Mouse (Mus musculus) urinary bladder, postnatal 4 days (tissue): ENCODE results near the gene Ptprd.
"Not testable (repeated sequence)": the region's sequence is repeated elsewhere in the genome, so short reads cannot be mapped to it uniquely, and the experiment has no call there.

ENCODE experiments used
- DNase-seq, 2 experiments: peaks; one replicate each; pipeline ENCODE4 v3.0.0; 2021 to 2022; ENCODE audit warnings: low spot score in 2 of 2

Gene Ptprd

GRCm38 (mm10) chr4:77889489-77889888 is 322.3 kb downstream of the Ptprd start:
- no peak for DNase-seq

DNA sequence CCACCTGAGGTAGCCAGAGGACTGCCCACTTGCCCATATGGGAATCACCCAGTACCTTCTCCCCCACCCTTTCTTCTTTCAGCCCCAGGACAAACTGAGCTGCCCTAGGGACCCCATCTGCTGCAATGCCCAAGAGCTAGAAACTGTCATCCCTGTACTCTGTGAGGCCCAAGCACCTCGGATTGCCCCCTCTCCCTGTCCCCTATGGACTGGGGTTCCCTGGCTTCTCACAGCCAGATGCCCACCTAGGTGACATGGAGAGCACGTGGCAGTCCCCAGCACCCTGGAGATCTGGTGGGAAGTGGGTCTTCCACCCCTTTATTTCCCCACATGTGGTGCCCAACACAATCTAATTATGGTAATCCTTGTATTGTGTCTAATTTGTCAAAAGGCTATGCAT is 331.5 kb downstream of the Ptprd start:
- DNase-seq: no peak

GRCm38 (mm10) chr4:77861269-77861668 is 350.5 kb downstream of the Ptprd start:
- no peak for DNase-seq

GRCm38 (mm10) chr4:77797391-77797790 is 414.4 kb downstream of the Ptprd start:
- not testable (repeated sequence) for DNase-seq

GRCm38 (mm10) chr4:77777237-77777636 is 434.5 kb downstream of the Ptprd start:
- DNase-seq: no peak

GRCm38 (mm10) chr4:77763790-77764189 is 448.0 kb downstream of the Ptprd start:
- no peak for DNase-seq

DNA sequence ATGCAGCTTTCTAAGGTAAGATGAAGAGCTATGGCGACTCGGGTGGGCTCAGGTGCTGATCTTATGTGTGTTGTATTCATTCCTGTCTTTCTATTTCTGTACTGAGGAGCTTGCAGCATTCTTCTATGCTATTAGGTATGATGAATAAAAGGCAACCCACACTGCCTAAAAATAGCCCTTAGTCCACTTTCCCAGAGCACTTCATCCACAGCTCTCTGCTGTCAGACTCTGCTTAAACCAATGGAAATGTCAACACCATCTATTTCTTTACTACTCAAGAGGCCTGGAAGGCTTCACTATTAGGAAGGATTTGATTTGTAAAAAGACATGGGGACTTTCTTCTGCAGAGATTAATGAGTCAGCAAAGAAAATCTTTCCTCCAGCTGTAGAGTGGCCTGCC is 468.4 kb downstream of the Ptprd start:
- no peak for DNase-seq

GRCm38 (mm10) chr4:77721908-77722307 is 489.9 kb downstream of the Ptprd start:
- DNase-seq: no peak

- DNase-seq: no peak
These were observed 494.0 kb downstream of the Ptprd start for GRCm38 (mm10) chr4:77717792-77718191.

GRCm38 (mm10) chr4:77710231-77710630 is 501.5 kb downstream of the Ptprd start:
- DNase-seq: no peak

- no peak for DNase-seq
These were observed 513.5 kb downstream of the Ptprd start for GRCm38 (mm10) chr4:77698294-77698693.

GRCm38 (mm10) chr4:77675798-77676197 is 536.0 kb downstream of the Ptprd start:
- no peak for DNase-seq

DNA sequence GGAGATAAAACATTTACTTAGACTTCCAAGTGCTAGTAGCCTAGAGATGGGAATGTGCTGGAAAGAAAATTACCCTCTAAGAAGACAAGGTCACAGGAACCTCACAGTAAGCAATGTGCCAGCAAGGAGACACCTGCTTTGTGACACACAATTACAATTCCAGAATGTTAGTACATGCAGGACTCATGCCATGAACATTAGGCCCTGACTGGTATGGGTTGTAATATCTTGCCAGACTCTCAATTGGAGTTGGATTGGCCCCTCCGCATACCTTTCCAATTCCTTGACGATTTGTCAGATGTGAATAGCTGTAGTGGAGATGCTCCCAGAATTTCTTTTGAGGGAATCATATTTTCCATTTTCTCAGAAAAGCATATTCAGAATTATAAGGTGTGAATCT is 547.0 kb downstream of the Ptprd start:
- no peak for DNase-seq

GRCm38 (mm10) chr4:77662309-77662708 is 549.5 kb downstream of the Ptprd start:
- DNase-seq: no peak

DNA sequence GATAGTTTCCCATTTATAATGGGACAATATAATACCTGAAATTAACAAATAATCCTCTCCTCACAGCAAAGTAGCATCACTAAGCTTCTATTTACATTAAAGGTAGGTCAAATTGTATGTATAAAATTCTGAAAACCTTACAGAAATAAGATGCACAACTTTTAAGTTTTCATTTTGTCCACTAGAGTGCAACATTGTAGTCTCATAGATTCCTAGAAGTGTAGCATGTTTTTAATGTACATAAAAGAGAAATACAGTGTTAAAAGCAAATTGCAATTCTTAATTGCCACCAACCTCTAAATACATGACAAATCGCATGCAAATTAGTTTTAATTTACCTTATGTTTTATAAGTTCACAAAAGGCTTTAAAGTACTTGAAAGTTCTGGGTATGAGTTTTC is 556.1 kb downstream of the Ptprd start:
- DNase-seq: no peak

DNA sequence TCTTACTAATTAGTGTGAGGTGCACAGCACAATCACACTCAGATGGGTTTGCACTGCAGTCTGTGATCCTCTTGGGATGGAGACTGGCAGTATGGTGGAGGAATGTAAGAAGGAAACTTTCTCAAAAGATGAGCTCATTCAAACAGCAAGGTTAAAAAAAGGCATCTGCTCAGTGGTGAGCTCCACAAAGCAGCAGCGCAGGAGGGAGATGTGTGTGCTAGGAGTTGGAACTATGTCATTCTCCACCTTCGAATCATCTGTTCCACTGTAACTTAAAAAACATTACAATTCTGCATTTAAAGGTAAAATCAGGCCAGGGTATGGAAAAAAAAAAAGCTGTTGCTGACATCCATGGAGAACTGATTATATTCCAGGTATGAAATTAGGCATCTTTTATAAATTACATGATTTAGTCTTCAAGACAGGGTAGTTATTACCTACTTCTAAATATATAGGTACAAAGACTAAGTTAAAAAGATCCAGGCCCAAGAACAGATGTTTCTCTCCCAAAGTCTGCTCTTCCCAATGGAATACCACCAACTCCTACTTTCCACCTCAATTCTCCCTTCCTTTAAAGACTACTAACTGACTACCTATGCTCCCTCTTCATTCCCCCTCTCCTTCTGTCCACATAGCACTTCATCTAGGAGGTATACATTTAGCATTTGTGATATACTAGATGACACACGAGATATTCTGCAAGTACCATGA is 562.0 kb downstream of the Ptprd start:
- no peak for DNase-seq

DNA sequence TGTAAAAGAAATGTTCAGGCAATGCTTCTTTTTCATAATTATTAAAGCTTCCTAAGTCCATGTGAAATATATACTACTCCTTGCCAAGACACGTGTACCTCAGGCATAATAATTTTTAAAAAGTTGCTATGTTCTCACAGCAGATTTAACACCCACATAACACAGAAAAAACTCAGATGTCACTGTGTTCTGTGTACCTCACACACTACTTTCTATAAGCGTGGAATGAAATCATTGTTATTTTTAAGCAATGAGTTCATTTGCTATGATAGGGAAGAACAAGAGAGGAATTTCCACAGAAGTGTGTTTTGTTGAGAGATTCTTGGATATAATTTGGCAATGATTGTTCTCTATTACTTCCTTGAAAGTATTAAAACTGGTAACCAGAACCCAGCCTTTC is 562.9 kb downstream of the Ptprd start:
- DNase-seq: no peak

DNA sequence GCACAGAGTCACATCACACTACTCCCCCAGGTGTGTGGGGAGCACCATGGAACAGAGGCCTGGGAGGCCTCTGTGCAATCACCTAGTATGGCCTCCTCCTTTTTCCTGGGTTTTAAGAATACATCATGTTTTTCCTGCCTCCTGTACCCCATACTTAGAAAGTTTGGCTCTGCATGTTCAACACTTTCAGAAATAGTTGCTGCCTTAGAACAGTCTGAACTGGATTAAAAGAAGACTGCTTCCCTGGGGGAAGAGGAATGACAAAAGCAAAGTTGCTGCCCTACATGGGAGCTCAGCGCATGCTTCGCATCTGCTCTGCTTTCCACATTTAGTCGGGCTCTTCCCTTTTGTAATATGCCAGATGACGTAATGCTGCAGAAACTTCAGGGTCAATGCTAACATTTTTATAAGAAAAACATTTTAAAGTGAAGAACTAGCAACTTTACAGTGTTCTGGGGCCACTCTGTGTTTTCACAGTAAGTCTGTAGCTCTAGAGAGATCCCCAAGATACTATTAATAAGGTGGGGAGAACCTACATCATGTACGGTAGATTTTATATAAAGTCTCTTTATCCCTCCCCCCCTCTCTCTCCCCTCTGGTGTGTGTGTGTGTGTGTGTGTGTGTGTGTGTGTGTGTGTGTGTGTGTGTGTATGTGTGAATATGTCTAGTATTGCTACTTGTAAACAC is 564.2 kb downstream of the Ptprd start:
- DNase-seq: no peak

DNA sequence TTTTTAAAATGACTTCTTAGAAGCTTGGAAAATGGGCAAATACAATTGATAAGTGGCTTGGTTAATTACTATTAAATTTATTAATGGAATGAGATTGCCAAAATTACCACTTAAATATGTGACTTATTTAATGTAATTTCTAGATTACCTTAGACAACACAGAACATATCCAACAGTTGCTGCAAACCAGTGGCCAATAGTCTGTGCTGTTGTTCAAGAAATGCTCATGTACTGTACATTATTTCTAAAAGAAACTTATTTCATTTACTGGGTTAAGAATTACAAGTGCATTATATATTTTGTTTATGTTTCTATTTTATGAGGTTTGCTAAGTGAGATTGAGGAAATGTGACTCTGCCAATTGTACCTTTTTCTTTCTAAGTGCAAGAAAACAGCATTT is 567.3 kb downstream of the Ptprd start:
- DNase-seq: no peak

- DNase-seq: no peak
These were observed 571.7 kb downstream of the Ptprd start for GRCm38 (mm10) chr4:77640022-77640421.

DNA sequence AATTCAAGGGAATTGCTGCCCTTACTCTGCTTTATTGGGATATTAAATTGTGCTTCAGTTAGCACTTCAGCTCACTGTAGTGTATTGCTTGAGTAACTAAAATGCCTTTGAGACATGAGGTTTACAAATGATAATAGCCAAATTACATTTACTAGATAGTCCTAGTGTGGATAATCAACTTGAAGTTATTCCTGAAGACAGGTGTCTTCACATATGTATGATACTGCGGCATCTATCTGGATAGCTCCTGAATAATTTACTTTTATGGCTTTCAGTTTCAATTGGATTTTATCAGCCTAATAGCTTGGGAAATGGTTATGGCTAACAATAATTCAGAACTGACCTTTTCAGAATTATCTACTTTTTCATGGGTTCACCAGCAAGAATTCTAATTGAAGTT is 598.6 kb downstream of the Ptprd start:
- no peak for DNase-seq

- no peak for DNase-seq
These were observed 625.1 kb downstream of the Ptprd start for GRCm38 (mm10) chr4:77586624-77587023.

- no peak for DNase-seq
These were observed 625.5 kb downstream of the Ptprd start for GRCm38 (mm10) chr4:77586222-77586621.
